Mouse (Mus musculus): Measurements from ENCODE around the gene Htt. TPM values are rescaled to one million over a fixed set of nuclear protein-coding genes. Genes with fewer than 3 reads are reported as not detected.
"Not testable (repeated sequence)": the region's sequence is repeated elsewhere in the genome, so short reads cannot be mapped to it uniquely, and the experiment has no call there.

The Htt gene
- polyA plus RNA-seq, 1 experiment, result 11.4 TPM

DNA sequence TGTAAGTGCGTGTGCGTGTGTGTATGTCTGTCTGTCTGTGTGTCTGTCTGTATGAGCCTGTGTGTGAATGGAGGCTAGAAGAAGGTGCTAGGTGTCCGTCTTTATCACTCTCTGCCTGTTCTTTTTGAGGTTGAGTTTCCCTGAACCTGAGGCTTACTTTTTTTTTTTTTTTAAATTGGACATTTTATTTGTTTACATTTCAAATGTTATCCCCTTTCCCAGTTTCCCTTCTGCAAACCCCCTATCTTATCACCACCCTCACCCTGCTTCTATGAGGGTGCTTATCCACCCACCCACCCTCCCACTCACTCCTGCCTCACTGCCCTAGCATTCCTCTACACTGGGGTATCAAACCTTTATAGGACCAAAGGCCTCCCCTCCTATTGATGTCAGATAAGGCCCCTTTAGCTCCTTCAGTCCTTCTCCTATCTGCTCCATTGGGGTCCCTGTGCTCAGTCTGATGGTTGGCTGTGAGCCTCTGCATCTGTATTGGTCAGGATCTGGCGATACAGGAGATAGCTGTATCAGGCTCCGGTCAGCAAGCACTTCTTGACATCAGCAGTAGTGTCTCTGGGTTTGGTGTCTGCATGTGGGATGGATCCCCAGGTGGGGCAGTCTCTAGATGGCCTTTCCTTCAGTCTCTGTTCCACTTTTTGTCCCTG lies 38.9 kb downstream of the Htt start:
- peaks cover 4% of the 10 kb centered on the region; the same call in 1 of the 2 replicates for H3K36me3 ChIP-seq (ENCODE audit: control insufficient read depth, insufficient read depth, low read length)
- H3K4me1 ChIP-seq (ENCODE audit: control insufficient read depth, insufficient read depth, low read length), result no peaks in the 10 kb centered on the region
- 97% methylated on average over 5 of the region's 5 CpGs for WGBS
- no peak for DNase-seq
- no peak overlapping the region for H3K4me3 ChIP-seq (ENCODE audit: insufficient read depth, low read depth, low read length)
- no peak overlapping the region for H3K27ac ChIP-seq (ENCODE audit: insufficient read depth, low read depth, low read length)
- H3K27me3 ChIP-seq (replicated peaks; ENCODE audit: control insufficient read depth, insufficient read depth, low read length), result no peaks in the 10 kb centered on the region
- TF ChIP-seq POLR2A (IDR thresholded peaks at IDR 0.05; ENCODE audit: low read depth, low read length) (no peak), CTCF (conservative IDR thresholded peaks at IDR 0.05; ENCODE audit: insufficient read depth, insufficient read length, low read depth, low read length) (no peak)

DNA sequence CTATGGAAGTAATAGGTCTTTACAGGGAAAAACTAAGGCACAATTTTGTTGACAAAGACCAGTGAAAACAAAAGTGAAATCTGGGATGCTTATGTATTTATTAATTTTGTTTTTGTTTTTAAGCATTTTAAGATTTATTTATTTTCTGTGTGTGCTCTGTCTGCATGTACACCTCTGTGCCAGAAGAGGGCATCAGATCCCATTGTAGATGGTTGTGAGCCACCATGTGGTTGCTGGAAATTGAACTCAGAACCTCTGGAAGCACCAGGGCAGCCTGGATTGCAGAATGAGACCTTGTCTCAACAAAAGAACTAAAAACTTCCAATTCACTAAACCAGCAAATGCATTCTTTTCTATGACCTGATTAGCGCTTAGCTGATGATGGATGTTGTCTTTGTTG lies 44.5 kb downstream of the Htt start:
- Histone ChIP-seq H3K27me3 (replicated peaks; ENCODE audit: control insufficient read depth, insufficient read depth, low read length) (no peaks in the 10 kb centered on the region), H3K27ac (ENCODE audit: insufficient read depth, low read depth, low read length) (no peak overlapping the region), H3K36me3 (ENCODE audit: control insufficient read depth, insufficient read depth, low read length) (peaks cover 4% of the 10 kb centered on the region; the same call in 1 of the 2 replicates), H3K4me1 (ENCODE audit: control insufficient read depth, insufficient read depth, low read length) (no peaks in the 10 kb centered on the region), H3K4me3 (ENCODE audit: insufficient read depth, low read depth, low read length) (no peak overlapping the region)
- no peak for DNase-seq
- no peak for TF ChIP-seq POLR2A (IDR thresholded peaks at IDR 0.05; ENCODE audit: low read depth, low read length)
- no peak for TF ChIP-seq CTCF (conservative IDR thresholded peaks at IDR 0.05; ENCODE audit: insufficient read depth, insufficient read length, low read depth, low read length)
- 100% methylated on average over 1 of the region's 1 CpGs for WGBS

DNA sequence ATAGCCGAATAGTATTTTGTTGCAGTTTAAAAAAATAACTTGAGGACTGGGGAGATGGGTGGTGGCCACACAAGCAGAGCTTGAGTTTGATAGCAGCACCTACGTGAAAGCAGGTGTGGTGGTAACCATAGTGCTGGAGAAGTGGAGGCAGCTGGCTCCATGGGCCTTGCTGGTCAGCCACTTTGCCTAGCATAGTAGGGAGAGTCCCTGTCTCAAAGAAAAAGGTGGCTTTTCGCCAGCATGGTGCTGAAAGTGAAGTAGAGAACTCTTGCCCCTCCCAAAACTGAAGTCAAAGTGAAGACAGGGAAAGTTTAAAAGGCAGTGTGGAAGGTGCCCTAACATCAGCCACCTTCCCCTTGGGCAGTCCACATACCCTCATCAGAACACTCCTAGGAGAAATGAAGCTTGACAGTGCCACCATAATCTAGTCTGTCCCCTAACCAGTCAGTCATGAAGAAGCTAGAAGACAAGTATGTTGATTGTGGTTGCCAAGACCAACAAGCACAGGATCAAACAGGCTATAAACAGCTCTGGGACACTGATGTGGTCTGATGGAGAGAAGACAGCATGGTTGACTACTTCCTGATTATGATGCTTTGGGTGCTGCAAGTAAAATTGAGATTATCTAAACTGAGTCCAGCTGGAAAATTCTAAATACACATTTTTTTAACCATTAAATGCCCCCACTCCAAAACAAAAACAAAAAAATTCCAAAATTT lies 61.0 kb downstream of the Htt start:
- peaks cover 4% of the 10 kb centered on the region for H3K36me3 ChIP-seq (ENCODE audit: control insufficient read depth, insufficient read depth, low read length)
- no peak overlapping the region for H3K4me3 ChIP-seq (ENCODE audit: insufficient read depth, low read depth, low read length)
- TF ChIP-seq CTCF (conservative IDR thresholded peaks at IDR 0.05; ENCODE audit: insufficient read depth, insufficient read length, low read depth, low read length) (no peak), POLR2A (IDR thresholded peaks at IDR 0.05; ENCODE audit: low read depth, low read length) (no peak)
- no peak for DNase-seq
- 88% methylated on average over 3 of the region's 3 CpGs for WGBS
- no peak overlapping the region for H3K27ac ChIP-seq (ENCODE audit: insufficient read depth, low read depth, low read length)
- H3K27me3 ChIP-seq (replicated peaks; ENCODE audit: control insufficient read depth, insufficient read depth, low read length), result no peaks in the 10 kb centered on the region
- no peaks in the 10 kb centered on the region for H3K4me1 ChIP-seq (ENCODE audit: control insufficient read depth, insufficient read depth, low read length)

DNA sequence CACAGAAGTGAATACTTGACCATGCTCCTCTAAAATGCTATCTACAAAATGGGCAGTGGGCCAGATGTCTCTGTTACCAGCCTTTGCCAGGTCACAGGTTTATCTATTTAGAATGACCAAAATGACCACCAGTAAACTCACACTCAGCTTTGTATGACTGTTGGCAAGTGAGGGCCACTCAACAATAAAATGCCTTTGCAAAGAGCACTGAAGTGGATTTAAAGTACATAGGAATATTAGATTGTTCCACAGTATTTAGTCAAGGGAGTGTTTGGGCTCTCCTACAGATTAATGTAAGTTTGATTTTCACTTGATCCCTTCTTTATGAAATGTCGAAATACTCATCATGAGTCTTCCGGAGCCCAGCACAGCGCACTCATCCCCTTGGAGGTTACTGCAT lies 92.5 kb downstream of the Htt start:
- Histone ChIP-seq H3K36me3 (ENCODE audit: control insufficient read depth, insufficient read depth, low read length) (peaks cover 8% of the 10 kb centered on the region), H3K4me3 (ENCODE audit: insufficient read depth, low read depth, low read length) (no peak overlapping the region), H3K27ac (ENCODE audit: insufficient read depth, low read depth, low read length) (no peak overlapping the region), H3K27me3 (replicated peaks; ENCODE audit: control insufficient read depth, insufficient read depth, low read length) (no peaks in the 10 kb centered on the region), H3K4me1 (ENCODE audit: control insufficient read depth, insufficient read depth, low read length) (no peaks in the 10 kb centered on the region)
- no peak for DNase-seq
- TF ChIP-seq POLR2A (IDR thresholded peaks at IDR 0.05; ENCODE audit: low read depth, low read length), result no peak
- no peak for TF ChIP-seq CTCF (conservative IDR thresholded peaks at IDR 0.05; ENCODE audit: insufficient read depth, insufficient read length, low read depth, low read length)
- WGBS, result 97% methylated on average over 3 of the region's 3 CpGs

DNA sequence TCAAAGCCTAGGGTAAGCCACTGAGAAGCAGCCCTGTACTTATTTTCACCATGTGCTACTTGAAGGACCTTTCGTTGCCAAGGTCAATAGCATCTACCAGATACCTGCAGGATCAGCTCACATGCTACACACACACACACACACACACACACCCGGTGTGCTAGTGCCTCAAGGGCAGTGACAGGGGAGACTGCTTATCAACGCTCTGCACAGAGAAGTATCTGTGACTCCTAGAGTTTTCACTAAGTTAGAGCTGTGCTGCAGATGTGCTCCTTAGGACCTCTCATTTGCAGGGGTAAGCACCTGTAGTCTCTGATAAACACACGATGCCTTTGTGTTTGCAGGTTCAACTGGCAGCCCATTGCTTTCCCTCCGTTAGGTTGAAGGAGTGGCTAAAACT lies 103.8 kb downstream of the Htt start:
- Histone ChIP-seq H3K36me3 (ENCODE audit: control insufficient read depth, insufficient read depth, low read length) (peaks cover 14% of the 10 kb centered on the region), H3K4me1 (ENCODE audit: control insufficient read depth, insufficient read depth, low read length) (no peaks in the 10 kb centered on the region), H3K27ac (ENCODE audit: insufficient read depth, low read depth, low read length) (no peak overlapping the region), H3K4me3 (ENCODE audit: insufficient read depth, low read depth, low read length) (no peak overlapping the region), H3K27me3 (replicated peaks; ENCODE audit: control insufficient read depth, insufficient read depth, low read length) (no peaks in the 10 kb centered on the region)
- no peak for DNase-seq
- WGBS, result 91% methylated on average over 5 of the region's 5 CpGs
- TF ChIP-seq CTCF (conservative IDR thresholded peaks at IDR 0.05; ENCODE audit: insufficient read depth, insufficient read length, low read depth, low read length) (no peak), POLR2A (IDR thresholded peaks at IDR 0.05; ENCODE audit: low read depth, low read length) (no peak)

DNA sequence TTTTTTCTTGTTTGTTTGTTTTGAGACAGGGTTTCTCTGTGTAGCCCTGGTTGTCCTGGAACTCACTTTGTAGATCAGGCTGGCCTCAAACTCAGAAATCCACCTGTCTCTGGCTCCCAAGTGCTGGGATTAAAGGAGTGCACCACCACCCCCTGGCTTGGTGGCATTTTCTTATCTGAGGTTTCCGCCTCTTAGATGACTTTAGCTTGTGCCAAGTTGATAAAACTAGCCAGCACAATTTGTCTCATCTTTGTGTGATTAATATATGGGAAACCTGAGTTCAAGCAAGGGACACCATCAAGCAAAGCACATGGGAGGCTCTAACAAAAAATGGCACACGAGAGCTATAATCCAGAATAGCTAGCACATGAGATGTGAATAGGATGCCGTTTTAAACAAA lies 118.8 kb downstream of the Htt start:
- not testable (repeated sequence) for DNase-seq; H3K36me3 ChIP-seq (ENCODE audit: control insufficient read depth, insufficient read depth, low read length); H3K27ac ChIP-seq (ENCODE audit: insufficient read depth, low read depth, low read length); H3K27me3 ChIP-seq (replicated peaks; ENCODE audit: control insufficient read depth, insufficient read depth, low read length); H3K4me1 ChIP-seq (ENCODE audit: control insufficient read depth, insufficient read depth, low read length); H3K4me3 ChIP-seq (ENCODE audit: insufficient read depth, low read depth, low read length)
- WGBS, result 95% methylated on average over 3 of the region's 3 CpGs

DNA sequence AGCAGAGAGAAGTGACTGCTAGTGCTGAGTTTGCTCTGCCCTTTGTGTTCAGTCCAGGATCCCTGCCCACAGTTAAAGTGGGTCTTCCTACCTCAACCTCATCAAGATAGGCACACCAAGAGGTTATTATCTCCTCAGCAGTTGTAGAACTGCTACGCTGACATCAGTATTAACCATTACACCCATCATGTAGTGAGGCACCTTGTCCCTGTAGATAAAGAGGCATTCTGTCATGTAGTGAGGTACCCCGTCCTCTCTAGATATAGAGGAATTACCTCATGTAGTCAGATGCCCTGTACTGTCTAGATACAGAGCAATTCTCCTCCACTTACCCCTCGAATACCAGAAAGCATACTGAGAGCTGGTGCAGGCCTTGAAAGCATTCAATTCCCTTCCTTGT lies 119.5 kb downstream of the Htt start:
- Histone ChIP-seq H3K4me1 (ENCODE audit: control insufficient read depth, insufficient read depth, low read length) (no peaks in the 10 kb centered on the region), H3K36me3 (ENCODE audit: control insufficient read depth, insufficient read depth, low read length) (peaks cover 5% of the 10 kb centered on the region)
- WGBS, result 97% methylated on average over 3 of the region's 3 CpGs

More for the DNA sequence above, 119.5 kb downstream of the Htt start:
- Histone ChIP-seq H3K27ac (ENCODE audit: insufficient read depth, low read depth, low read length) (no peak overlapping the region), H3K4me3 (ENCODE audit: insufficient read depth, low read depth, low read length) (no peak overlapping the region), H3K27me3 (replicated peaks; ENCODE audit: control insufficient read depth, insufficient read depth, low read length) (no peaks in the 10 kb centered on the region)
- no peak for TF ChIP-seq CTCF (conservative IDR thresholded peaks at IDR 0.05; ENCODE audit: insufficient read depth, insufficient read length, low read depth, low read length)
- no peak for TF ChIP-seq POLR2A (IDR thresholded peaks at IDR 0.05; ENCODE audit: low read depth, low read length)
- DNase-seq, result no peak

Data from kidney, adult 2 months (tissue).